ENCODE assay signal across 15 mouse cellular contexts in genomic region chr4:98758872-98759518, GRCm38 (mm10). TPM values are rescaled to one million over a fixed set of nuclear protein-coding genes. Genes with fewer than 3 reads are reported as not detected.
A peak's percentile ranks its signal among the peaks of the same experiment; 100 is the strongest.
DNase-seq lines count a peak whose midpoint lies in the region; ATAC-seq lines count a peak whose summit lies in the region.
"Had no signal": no experiment of that assay in that cellular context is flagged by ENCODE, and none has a peak within 500 bp of the region (broad histone marks: within the 10 kb centered on the region; RNA-seq: fewer than 3 reads in every experiment).

No protein-coding gene starts in this region.

- H3K27me3 ChIP-seq in kidney, embryonic 14.5 days (ENCODE audit: control insufficient read depth, insufficient read depth, low read length), result no peaks in the 10 kb centered on the region
- no peaks in the 10 kb centered on the region for H3K27me3 ChIP-seq in forebrain, embryonic 14.5 days (replicated peaks; ENCODE audit: control insufficient read depth, insufficient read depth, low read length)
- H3K27me3 ChIP-seq in intestine, embryonic 15.5 days (replicated peaks), result no peaks in the 10 kb centered on the region

- peak overlapping the region; percentile 82; the same call in 1 of the 2 replicates for H3K27ac ChIP-seq in kidney, embryonic 14.5 days (ENCODE audit: low read depth, low read length)
- H3K27ac ChIP-seq in forebrain, embryonic 14.5 days (ENCODE audit: low read depth, low read length), result no peak overlapping the region
- H3K27ac ChIP-seq in intestine, embryonic 15.5 days, result peak overlapping the region; percentile 72

- no peaks in the 10 kb centered on the region; the same call in 1 of the 2 replicates for H3K36me3 ChIP-seq in kidney, embryonic 14.5 days (ENCODE audit: control insufficient read depth, insufficient read depth, low read length)
- H3K36me3 ChIP-seq in forebrain, embryonic 14.5 days (ENCODE audit: control insufficient read depth, insufficient read depth, low read length), result no peaks in the 10 kb centered on the region
- H3K36me3 ChIP-seq in intestine, embryonic 15.5 days, result no peaks in the 10 kb centered on the region

- ATAC-seq in kidney, embryonic 14.5 days (ENCODE audit: low FRiP score, low TSS enrichment), result no peak
- peak; percentile 22; the same call in 1 of the 2 replicates for ATAC-seq in forebrain, embryonic 14.5 days
- ATAC-seq in intestine, embryonic 15.5 days, result no peak
- ATAC-seq: activated CD4-positive, CD25-positive, alpha-beta regulatory T cell, adult 4 months had no signal

- no peaks in the 10 kb centered on the region for H3K9me3 ChIP-seq in kidney, embryonic 14.5 days (ENCODE audit: control insufficient read depth, low read length)
- no peaks in the 10 kb centered on the region for H3K9me3 ChIP-seq in forebrain, embryonic 14.5 days (replicated peaks; ENCODE audit: control insufficient read depth, low read length)
- H3K9me3 ChIP-seq in intestine, embryonic 15.5 days, result no peaks in the 10 kb centered on the region

- H3K9ac ChIP-seq in kidney, embryonic 14.5 days (ENCODE audit: low read depth, low read length), result no peak overlapping the region
- no peak overlapping the region for H3K9ac ChIP-seq in forebrain, embryonic 14.5 days (ENCODE audit: low read length)
- no peak overlapping the region for H3K9ac ChIP-seq in intestine, embryonic 15.5 days

- H3K4me3 ChIP-seq in kidney, embryonic 14.5 days (ENCODE audit: low read length), result no peak overlapping the region
- no peak overlapping the region for H3K4me3 ChIP-seq in forebrain, embryonic 14.5 days (ENCODE audit: low read depth, low read length)
- no peak overlapping the region for H3K4me3 ChIP-seq in intestine, embryonic 15.5 days (replicated peaks)
- H3K4me3 ChIP-seq: myocyte had no signal

- H3K4me2 ChIP-seq in kidney, embryonic 14.5 days (replicated peaks; ENCODE audit: low read depth, low read length), result no peak overlapping the region
- no peak overlapping the region for H3K4me2 ChIP-seq in forebrain, embryonic 14.5 days (ENCODE audit: low read length)
- no peak overlapping the region for H3K4me2 ChIP-seq in intestine, embryonic 15.5 days (replicated peaks)

- no peak for DNase-seq in kidney, postnatal 14 days
- DNase-seq in lung, postnatal 25 days (ENCODE audit: low spot score), result peak; percentile 0
- DNase-seq in lung, postnatal 4 days, result no peak
- no peak for DNase-seq in forebrain, embryonic 14.5 days (ENCODE audit: low spot score)
- no peak for DNase-seq in testis, postnatal 10 days (ENCODE audit: low spot score)
- DNase-seq: cerebellum, adult 11 months; kidney, adult 18-20 months; liver; thymus, postnatal 36 days had no signal

- WGBS in kidney, embryonic 14.5 days, result 81% methylated on average over 3 of the region's 3 CpGs
- 81% methylated on average over 3 of the region's 3 CpGs for WGBS in forebrain, embryonic 14.5 days
- 62% methylated on average over 3 of the region's 3 CpGs for WGBS in intestine, embryonic 15.5 days

- peaks cover 27% of the 10 kb centered on the region for H3K4me1 ChIP-seq in kidney, embryonic 14.5 days (ENCODE audit: control insufficient read depth, insufficient read depth, low read length)
- no peaks in the 10 kb centered on the region for H3K4me1 ChIP-seq in forebrain, embryonic 14.5 days (ENCODE audit: control insufficient read depth, insufficient read depth, low read length)
- peaks cover 10% of the 10 kb centered on the region for H3K4me1 ChIP-seq in intestine, embryonic 15.5 days (replicated peaks)

RNA-seq across cellular contexts. Expression of gene L1td1, which starts 32.5 kb away (rescaled TPM):
- polyA plus RNA-seq in kidney, embryonic 14.5 days (2014; fragmentation: Nextera tagmentation; extraction: Ambion mirVana), result 0.64 and 0.79 TPM in 2 replicates
- polyA plus RNA-seq in forebrain, embryonic 14.5 days (2014; fragmentation: Nextera tagmentation; extraction: Ambion mirVana), result 0.14 TPM in 1 of 2 replicates, not detected in the other
- polyA plus RNA-seq in intestine, embryonic 15.5 days (2015; fragmentation: Nextera tagmentation; extraction: Ambion mirVana), result 0.35 and 0.43 TPM in 2 replicates
- polyA plus RNA-seq: activated CD4-positive, CD25-positive, alpha-beta regulatory T cell, adult 4 months; embryonic facial prominence, embryonic 14.5 days; heart, postnatal 0 days; myocyte had no signal

RNA-seq across cellular contexts. Expression of gene Kank4, which starts 58.3 kb away (rescaled TPM):
- 2.7 and 3.5 TPM in 2 replicates for polyA plus RNA-seq in kidney, embryonic 14.5 days (2014; fragmentation: Nextera tagmentation; extraction: Ambion mirVana)
- 0.30 and 0.36 TPM in 2 replicates for polyA plus RNA-seq in forebrain, embryonic 14.5 days (2014; fragmentation: Nextera tagmentation; extraction: Ambion mirVana)
- 1.3 and 1.4 TPM in 2 replicates for polyA plus RNA-seq in intestine, embryonic 15.5 days (2015; fragmentation: Nextera tagmentation; extraction: Ambion mirVana)
- polyA plus RNA-seq: activated CD4-positive, CD25-positive, alpha-beta regulatory T cell, adult 4 months had no signal
